ENCODE assay signal across 10 mouse cellular contexts in the genomic region with DNA sequence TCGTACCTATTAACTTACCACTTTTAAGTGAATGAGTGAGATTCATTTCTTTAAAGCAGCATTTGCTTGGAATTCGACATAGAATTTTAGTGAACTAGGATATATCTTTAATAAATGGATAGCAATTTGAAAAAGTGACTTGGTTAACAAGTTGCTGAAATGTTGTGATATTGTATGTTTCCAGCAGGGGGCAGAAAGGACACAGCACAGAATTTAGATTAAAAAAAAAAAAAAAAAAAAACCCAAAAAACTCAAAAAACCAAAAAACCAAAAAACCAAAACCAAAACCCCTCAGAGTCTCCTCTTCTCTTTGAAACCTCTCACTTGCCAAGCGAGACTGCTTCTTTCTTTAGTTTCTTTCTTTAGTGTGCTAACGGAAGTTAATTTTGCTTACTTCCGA. TPM values are rescaled to one million over a fixed set of nuclear protein-coding genes. Genes with fewer than 3 reads are reported as not detected.
A peak's percentile ranks its signal among the peaks of the same experiment; 100 is the strongest.
DNase-seq lines count a peak whose midpoint lies in the region; ATAC-seq and TF ChIP-seq lines count a peak whose summit lies in the region.
"Had no signal": no experiment of that assay in that cellular context is flagged by ENCODE, and none has a peak within 500 bp of the region (broad histone marks: within the 10 kb centered on the region; RNA-seq: fewer than 3 reads in every experiment).

No protein-coding gene starts in this region.

- no peak overlapping the region for H3K9ac ChIP-seq in liver, adult 2 months (ENCODE audit: low read depth, low read length)
- no peak overlapping the region for H3K9ac ChIP-seq in liver, embryonic 11.5 days (ENCODE audit: low read depth, low read length)

- no peak overlapping the region for H3K4me3 ChIP-seq in liver, adult 2 months (ENCODE audit: insufficient read depth, low read depth, low read length)
- no peak overlapping the region for H3K4me3 ChIP-seq in liver, embryonic 11.5 days (ENCODE audit: low read depth, low read length)
- H3K4me3 ChIP-seq: erythroblast, embryonic 14.5 days had no signal

- no peak for TF ChIP-seq POLR2A in liver, adult 2 months (IDR thresholded peaks at IDR 0.05; ENCODE audit: extremely low read depth, insufficient read depth, low read length)

- no peaks in the 10 kb centered on the region for H3K27me3 ChIP-seq in liver, adult 2 months (ENCODE audit: control insufficient read depth, insufficient read depth, low read length)
- H3K27me3 ChIP-seq in liver, embryonic 11.5 days (replicated peaks; ENCODE audit: control insufficient read depth, insufficient read depth, low read length), result no peaks in the 10 kb centered on the region

- H3K9me3 ChIP-seq in liver, embryonic 11.5 days (ENCODE audit: control insufficient read depth, low read length), result no peaks in the 10 kb centered on the region
- H3K9me3 ChIP-seq: G1E had no signal

- peak; percentile 28; the same call in 1 of the 2 replicates for TF ChIP-seq CTCF in liver, adult 2 months (IDR thresholded peaks at IDR 0.05; ENCODE audit: low read depth, low read length)

- H3K36me3 ChIP-seq in liver, adult 2 months (ENCODE audit: control insufficient read depth, insufficient read depth, low read length), result peaks cover 29% of the 10 kb centered on the region
- no peaks in the 10 kb centered on the region for H3K36me3 ChIP-seq in liver, embryonic 11.5 days (ENCODE audit: control insufficient read depth, insufficient read depth, low read length)

- ATAC-seq in liver, embryonic 11.5 days (replicated peaks; ENCODE audit: low FRiP score), result no peak

- WGBS in liver, adult 2 months, result 77% methylated on average over 5 of the region's 5 CpGs
- 73% methylated on average over 5 of the region's 5 CpGs for WGBS in liver, embryonic 11.5 days

- H3K4me2 ChIP-seq in liver, embryonic 11.5 days, result no peak overlapping the region

- peak; percentile 51 to 76 for DNase-seq in cerebellum, postnatal 10 days
- no peak for DNase-seq in cerebellum, adult 11-12 months
- peak; percentile 57 for DNase-seq in liver, adult 2 months (ENCODE audit: extremely low read depth, low read depth, low spot score)
- no peak for DNase-seq in liver, embryonic 11.5 days (ENCODE audit: low spot score)
- DNase-seq in c-Kit-positive CD71-negative TER-119-negative erythroid progenitor cells, embryonic 14.5 days (ENCODE audit: low read depth), result peak; percentile 48
- peak; percentile 71 for DNase-seq in mesoderm, embryonic 11.5 days (ENCODE audit: low read depth, low spot score)
- no peak for DNase-seq in urinary bladder, adult 2 months (ENCODE audit: low spot score)
- DNase-seq in ovary, adult 18-20 months (ENCODE audit: low spot score), result no peak

- H3K79me2 ChIP-seq in liver, adult 2 months (ENCODE audit: control insufficient read depth, insufficient read depth, low read length), result no peaks in the 10 kb centered on the region

- H3K27ac ChIP-seq in liver, adult 2 months (replicated peaks; ENCODE audit: insufficient read depth, low read depth, low read length), result no peak overlapping the region
- no peak overlapping the region for H3K27ac ChIP-seq in liver, embryonic 11.5 days (ENCODE audit: low read depth, low read length)

- no peaks in the 10 kb centered on the region for H3K4me1 ChIP-seq in liver, adult 2 months (ENCODE audit: control insufficient read depth, insufficient read depth, low read length)
- no peaks in the 10 kb centered on the region for H3K4me1 ChIP-seq in liver, embryonic 11.5 days (replicated peaks; ENCODE audit: control insufficient read depth, insufficient read depth, low read length)

RNA-seq across cellular contexts. Expression of a gene that starts 24.6 kb away (rescaled TPM):
- total RNA-seq in liver, adult 2 months (2014; rRNA removed), result 9.0 and 10.1 TPM in 2 replicates
- polyA plus RNA-seq in liver, adult 2 months (2012; rRNA removed), result 4.1 and 4.6 TPM in 2 replicates
- polyA plus RNA-seq in liver, embryonic 11.5 days (2014; fragmentation: Nextera tagmentation; extraction: Ambion mirVana), result 62.8 and 70.7 TPM in 2 replicates
- 17.0 and 19.5 TPM in 2 replicates for polyA plus RNA-seq in urinary bladder, adult 2 months (2012; rRNA removed)

Comparison
In these comparisons a context has a peak if more than half of its experiments do, and no peak if none do; other contexts are left out.
1. DNase-seq: peak in cerebellum, postnatal 10 days (2 of 2), liver, adult 2 months (single experiment), c-Kit-positive CD71-negative TER-119-negative erythroid progenitor cells, embryonic 14.5 days (single experiment) and mesoderm, embryonic 11.5 days (single experiment); none in cerebellum, adult 11-12 months (single experiment), liver, embryonic 11.5 days (single experiment), urinary bladder, adult 2 months (single experiment) and ovary, adult 18-20 months (single experiment).